Comparison of ENCODE assay signal across 30 mouse cellular contexts in the genomic region with DNA sequence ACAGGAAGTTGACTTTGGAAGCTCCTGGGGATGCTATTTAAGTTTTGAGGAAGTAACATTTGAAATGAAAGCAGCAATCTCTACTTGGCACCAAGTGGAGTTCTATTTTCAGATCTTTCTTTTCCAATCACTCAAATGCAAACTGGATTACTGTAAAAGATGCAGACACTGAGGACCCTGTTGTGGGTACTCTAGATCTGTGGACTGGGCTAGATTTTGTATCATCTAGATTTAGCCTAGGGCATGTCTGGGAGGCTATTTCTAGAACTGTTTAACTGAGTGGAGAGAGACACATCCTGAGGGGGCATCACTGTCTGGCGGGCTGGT. TPM values are rescaled to one million over a fixed set of nuclear protein-coding genes. Genes with fewer than 3 reads are reported as not detected.
DNase-seq lines count a peak whose midpoint lies in the region; ATAC-seq and TF ChIP-seq lines count a peak whose summit lies in the region.
"Had no signal": no experiment of that assay in that cellular context is flagged by ENCODE, and none has a peak within 500 bp of the region (broad histone marks: within the 10 kb centered on the region; RNA-seq: fewer than 3 reads in every experiment).

No protein-coding gene starts in this region.

- no peaks in the 10 kb centered on the region for H3K36me3 ChIP-seq in lung, postnatal 0 days (ENCODE audit: insufficient read depth, low read length)
- no peaks in the 10 kb centered on the region for H3K36me3 ChIP-seq in splenic B cell, adult 2 months (ENCODE audit: control insufficient read depth, insufficient read depth, low read length, poor library complexity, severe bottlenecking)
- H3K36me3 ChIP-seq: embryonic facial prominence, embryonic 10.5 days; embryonic facial prominence, embryonic 15.5 days; forebrain, embryonic 12.5 days; hindbrain, embryonic 13.5 days; midbrain, embryonic 10.5 days; midbrain, embryonic 15.5 days had no signal

- no peaks in the 10 kb centered on the region for H3K4me1 ChIP-seq in lung, postnatal 0 days (ENCODE audit: insufficient read depth, low read depth, low read length)
- H3K4me1 ChIP-seq: embryonic facial prominence, embryonic 10.5 days; embryonic facial prominence, embryonic 15.5 days; forebrain, embryonic 12.5 days; hindbrain, embryonic 13.5 days; midbrain, embryonic 10.5 days; midbrain, embryonic 15.5 days had no signal

- 50% methylated on average over 1 of the region's 1 CpGs for WGBS in lung, postnatal 0 days

- no peak overlapping the region for H3K4me3 ChIP-seq in layer of hippocampus, adult 2 months
- H3K4me3 ChIP-seq in lung, postnatal 0 days (ENCODE audit: low read depth, low read length), result no peak overlapping the region
- H3K4me3 ChIP-seq: embryonic facial prominence, embryonic 10.5 days; embryonic facial prominence, embryonic 15.5 days; forebrain, embryonic 12.5 days; heart, adult 2 months; hindbrain, embryonic 13.5 days; midbrain, embryonic 10.5 days; midbrain, embryonic 15.5 days had no signal

- no peaks in the 10 kb centered on the region for H3K27me3 ChIP-seq in lung, postnatal 0 days (replicated peaks; ENCODE audit: insufficient read depth, low read length)
- no peaks in the 10 kb centered on the region for H3K27me3 ChIP-seq in splenic B cell, adult 2 months (ENCODE audit: control insufficient read depth, insufficient read depth, low read length, poor library complexity, severe bottlenecking)
- H3K27me3 ChIP-seq: embryonic facial prominence, embryonic 15.5 days; forebrain, embryonic 12.5 days; hindbrain, embryonic 13.5 days; midbrain, embryonic 15.5 days had no signal

- no peak for ATAC-seq in lung, postnatal 0 days
- 0 out of 2 replicates have a peak, but pooled peaks have one; percentile 39 for ATAC-seq in common myeloid progenitor, adult 5-6 weeks (replicated peaks; ENCODE audit: low read depth, poor library complexity, severe bottlenecking)
- ATAC-seq: activated CD4-positive, CD25-positive, alpha-beta regulatory T cell, adult 4 months; forebrain, postnatal 0 days; intestine, embryonic 16.5 days; midbrain, embryonic 15.5 days had no signal

- H3K9ac ChIP-seq in lung, postnatal 0 days (replicated peaks; ENCODE audit: low read depth), result no peak overlapping the region
- H3K9ac ChIP-seq: embryonic facial prominence, embryonic 15.5 days; forebrain, embryonic 12.5 days; forebrain, postnatal 0 days; hindbrain, embryonic 13.5 days; midbrain, embryonic 15.5 days had no signal

- no peak overlapping the region for H3K4me2 ChIP-seq in lung, postnatal 0 days (replicated peaks; ENCODE audit: low read depth, low read length)
- H3K4me2 ChIP-seq: embryonic facial prominence, embryonic 15.5 days; forebrain, embryonic 12.5 days; hindbrain, embryonic 13.5 days; midbrain, embryonic 15.5 days had no signal

- 0 out of 2 replicates have a peak, but pooled peaks have one; percentile 6 for TF ChIP-seq EP300 in lung, postnatal 0 days (IDR thresholded peaks at IDR 0.05)

- H3K9me3 ChIP-seq in lung, postnatal 0 days (ENCODE audit: low read length), result no peaks in the 10 kb centered on the region
- H3K9me3 ChIP-seq: embryonic facial prominence, embryonic 10.5 days; embryonic facial prominence, embryonic 15.5 days; forebrain, embryonic 12.5 days; hindbrain, embryonic 13.5 days; midbrain, embryonic 10.5 days; midbrain, embryonic 15.5 days had no signal

- TF ChIP-seq CTCF in layer of hippocampus, adult 2 months (conservative IDR thresholded peaks at IDR 0.05), result no peak
- TF ChIP-seq CTCF in lung, postnatal 0 days (IDR thresholded peaks at IDR 0.05), result no peak

- peak overlapping the region; percentile 72 for H3K27ac ChIP-seq in layer of hippocampus, adult 2 months
- peak overlapping the region; percentile 16 for H3K27ac ChIP-seq in lung, postnatal 0 days (ENCODE audit: low read length)
- H3K27ac ChIP-seq: embryonic facial prominence, embryonic 10.5 days; embryonic facial prominence, embryonic 15.5 days; forebrain, embryonic 12.5 days; heart, adult 2 months; hindbrain, embryonic 13.5 days; kidney, postnatal 0 days; midbrain, embryonic 10.5 days; midbrain, embryonic 15.5 days had no signal

- no peak for DNase-seq in layer of hippocampus, adult 2 months (ENCODE audit: low spot score in 2 of 2)
- DNase-seq in layer of hippocampus, adult 9-11 months, result no peak
- no peak for DNase-seq in lung, postnatal 0 days (ENCODE audit: low spot score)
- DNase-seq in lung, postnatal 10 days, result no peak
- DNase-seq in splenic B cell, adult 2 months (ENCODE audit: low read depth, low spot score), result peak; percentile 19
- no peak for DNase-seq in gastrocnemius, postnatal 10 days
- DNase-seq: adrenal gland, adult 2 months; B cell, adult 2 months; cerebellum, adult 18-20 months; cerebellum, postnatal 10 days; forebrain, postnatal 0 days; gastrocnemius, postnatal 25 days; heart, adult 2 months; heart, postnatal 4 days; kidney, adult 8-10 months; kidney, postnatal 4 days; liver; right cerebral cortex, postnatal 25 days; spleen, adult 18-20 months; thymus, postnatal 4 days had no signal

RNA-seq across cellular contexts. Expression of a gene that starts 11.5 kb away (rescaled TPM):
- total RNA-seq in layer of hippocampus, adult 2 months (2021), result 1 to 10 TPM; 8.5 to 8.7 TPM
- polyA plus RNA-seq in lung, postnatal 0 days (2015; fragmentation: Nextera tagmentation; extraction: Ambion mirVana), result 13.8 and 15.5 TPM in 2 replicates
- total RNA-seq in common myeloid progenitor, adult 5-6 weeks (2017), result 104 and 113 TPM in 2 replicates
- 1 to 10 TPM; 1.3 to 2.3 TPM for total RNA-seq in gastrocnemius, postnatal 10 days (2021)

Comparison
In these comparisons a context has a peak if more than half of its experiments do, and no peak if none do; other contexts are left out.
1. RNA of a gene that starts 11.5 kb away (total RNA-seq): 104 to 113 TPM in common myeloid progenitor, adult 5-6 weeks; 8.5 to 8.7 TPM in layer of hippocampus, adult 2 months and 1.3 to 2.3 TPM in gastrocnemius, postnatal 10 days; every median in the first group is over 10 times any median in the second.